Mouse (Mus musculus): ENCODE results near the gene Anapc13. TPM values are rescaled to one million over a fixed set of nuclear protein-coding genes. Genes with fewer than 3 reads are reported as not detected.

The Anapc13 gene
- polyA plus RNA-seq, 2 experiments = 89.7 to 99.9 TPM

- no peaks in the 10 kb centered on the region for H3K9me3 ChIP-seq (ENCODE audit: control insufficient read depth, low read length)
- H3K36me3 ChIP-seq (replicated peaks; ENCODE audit: control insufficient read depth, insufficient read depth, low read depth) = no peaks in the 10 kb centered on the region
- H3K4me3 ChIP-seq (ENCODE audit: insufficient read depth in 1 of 2, low read depth in 2 of 2, low read length in 2 of 2) = peak overlapping the region; percentile 79 to 99
- no peaks in the 10 kb centered on the region for H3K27me3 ChIP-seq (ENCODE audit: control insufficient read depth, insufficient read depth, low read length)
- 75% methylated on average over 7 of the region's 7 CpGs for WGBS (ENCODE audit: insufficient replicate concordance)
- DNase-seq (ENCODE audit: low read depth in 3 of 3, low spot score in 3 of 3) (no peak), ATAC-seq (ENCODE audit: insufficient read depth) (no peak)
- H3K4me1 ChIP-seq (replicated peaks; ENCODE audit: control insufficient read depth in 2 of 2, insufficient read depth in 2 of 2, low read length in 1 of 2) = peaks cover 12 to 30% of the 10 kb centered on the region in 2 experiments
- no peak overlapping the region for H3K27ac ChIP-seq
- peak overlapping the region; percentile 69 for H3K4me2 ChIP-seq (ENCODE audit: low read depth)
- peak overlapping the region; percentile 72 for H3K9ac ChIP-seq (replicated peaks)
- TF ChIP-seq EP300 (IDR thresholded peaks at IDR 0.05; ENCODE audit: low read depth) (no peak), CTCF (IDR thresholded peaks at IDR 0.05; ENCODE audit: low read depth) (no peak)
Measured at GRCm38 (mm10) chr9:102627442-102627841, 1.3 kb downstream of the Anapc13 start.

- ATAC-seq (ENCODE audit: insufficient read depth) (no peak), DNase-seq (ENCODE audit: low read depth in 3 of 3, low spot score in 3 of 3) (no peak)
- H3K27ac ChIP-seq = no peak overlapping the region
- no peak overlapping the region for H3K4me3 ChIP-seq (ENCODE audit: insufficient read depth in 1 of 2, low read depth in 2 of 2, low read length in 2 of 2)
- H3K36me3 ChIP-seq (replicated peaks; ENCODE audit: control insufficient read depth, insufficient read depth, low read depth) = no peaks in the 10 kb centered on the region
- no peak overlapping the region for H3K9ac ChIP-seq (replicated peaks)
- no peaks in the 10 kb centered on the region for H3K27me3 ChIP-seq (ENCODE audit: control insufficient read depth, insufficient read depth, low read length)
- TF ChIP-seq CTCF (IDR thresholded peaks at IDR 0.05; ENCODE audit: low read depth) = no peak
- TF ChIP-seq EP300 (IDR thresholded peaks at IDR 0.05; ENCODE audit: low read depth) = no peak
- H3K4me2 ChIP-seq (ENCODE audit: low read depth) = no peak overlapping the region
- 41% methylated on average over 7 of the region's 7 CpGs for WGBS (ENCODE audit: insufficient replicate concordance)
- H3K4me1 ChIP-seq (replicated peaks; ENCODE audit: control insufficient read depth in 2 of 2, insufficient read depth in 2 of 2, low read length in 1 of 2) = peaks cover 12 to 22% of the 10 kb centered on the region in 2 experiments
- H3K9me3 ChIP-seq (ENCODE audit: control insufficient read depth, low read length) = no peaks in the 10 kb centered on the region
Measured at GRCm38 (mm10) chr9:102629052-102629451, 3.0 kb downstream of the Anapc13 start.

GRCm38 (mm10) chr9:102631589-102632147 lies 5.6 kb downstream of the Anapc13 start:
- ATAC-seq (ENCODE audit: insufficient read depth) = no peak
- 32% methylated on average over 2 of the region's 2 CpGs for WGBS (ENCODE audit: insufficient replicate concordance)
- Histone ChIP-seq H3K27ac (no peak overlapping the region), H3K36me3 (replicated peaks; ENCODE audit: control insufficient read depth, insufficient read depth, low read depth) (no peaks in the 10 kb centered on the region), H3K4me2 (ENCODE audit: low read depth) (no peak overlapping the region), H3K27me3 (ENCODE audit: control insufficient read depth, insufficient read depth, low read length) (no peaks in the 10 kb centered on the region), H3K9ac (replicated peaks) (no peak overlapping the region), H3K9me3 (ENCODE audit: control insufficient read depth, low read length) (no peaks in the 10 kb centered on the region), H3K4me3 (ENCODE audit: insufficient read depth in 1 of 2, low read depth in 2 of 2, low read length in 2 of 2) (no peak overlapping the region), H3K4me1 (replicated peaks; ENCODE audit: control insufficient read depth in 2 of 2, insufficient read depth in 2 of 2, low read length in 1 of 2) (peaks cover 8 to 15% of the 10 kb centered on the region in 2 experiments)
- no peak for DNase-seq (ENCODE audit: low read depth in 3 of 3, low spot score in 3 of 3)
- TF ChIP-seq EP300 (IDR thresholded peaks at IDR 0.05; ENCODE audit: low read depth) (no peak), CTCF (IDR thresholded peaks at IDR 0.05; ENCODE audit: low read depth) (no peak)

- Histone ChIP-seq H3K36me3 (replicated peaks; ENCODE audit: control insufficient read depth, insufficient read depth, low read depth) (no peaks in the 10 kb centered on the region), H3K4me3 (ENCODE audit: insufficient read depth in 1 of 2, low read depth in 2 of 2, low read length in 2 of 2) (no peak overlapping the region), H3K27ac (no peak overlapping the region), H3K27me3 (ENCODE audit: control insufficient read depth, insufficient read depth, low read length) (no peaks in the 10 kb centered on the region), H3K9me3 (ENCODE audit: control insufficient read depth, low read length) (no peaks in the 10 kb centered on the region), H3K9ac (replicated peaks) (no peak overlapping the region), H3K4me2 (ENCODE audit: low read depth) (no peak overlapping the region), H3K4me1 (replicated peaks; ENCODE audit: control insufficient read depth in 2 of 2, insufficient read depth in 2 of 2, low read length in 1 of 2) (peaks cover 8 to 11% of the 10 kb centered on the region in 2 experiments)
- DNase-seq (ENCODE audit: low read depth in 3 of 3, low spot score in 3 of 3) (no peak), ATAC-seq (ENCODE audit: insufficient read depth) (no peak)
- no peak for TF ChIP-seq EP300 (IDR thresholded peaks at IDR 0.05; ENCODE audit: low read depth)
- WGBS (ENCODE audit: insufficient replicate concordance) = 82% methylated on average over 4 of the region's 4 CpGs
Measured at GRCm38 (mm10) chr9:102632173-102632572, 6.1 kb downstream of the Anapc13 start.

- Histone ChIP-seq H3K9ac (replicated peaks) (no peak overlapping the region), H3K4me1 (replicated peaks; ENCODE audit: control insufficient read depth in 2 of 2, insufficient read depth in 2 of 2, low read length in 1 of 2) (peaks cover 2% of the 10 kb centered on the region in 2 experiments; a peak in 3 of 4 replicates), H3K9me3 (ENCODE audit: control insufficient read depth, low read length) (no peaks in the 10 kb centered on the region), H3K4me2 (ENCODE audit: low read depth) (no peak overlapping the region), H3K4me3 (ENCODE audit: insufficient read depth in 1 of 2, low read depth in 2 of 2, low read length in 2 of 2) (no peak overlapping the region), H3K27ac (no peak overlapping the region), H3K27me3 (ENCODE audit: control insufficient read depth, insufficient read depth, low read length) (no peaks in the 10 kb centered on the region), H3K36me3 (replicated peaks; ENCODE audit: control insufficient read depth, insufficient read depth, low read depth) (no peaks in the 10 kb centered on the region)
- peak; percentile 55; the same call in 1 of the 2 replicates for ATAC-seq (ENCODE audit: insufficient read depth)
- 48% methylated on average over 1 of the region's 1 CpGs for WGBS (ENCODE audit: insufficient replicate concordance)
- TF ChIP-seq EP300 (IDR thresholded peaks at IDR 0.05; ENCODE audit: low read depth) (no peak), CTCF (IDR thresholded peaks at IDR 0.05; ENCODE audit: low read depth) (peak; percentile 81)
- peak; percentile 53 to 57 (median 55) for DNase-seq (ENCODE audit: low read depth in 3 of 3, low spot score in 3 of 3)
Measured at GRCm38 (mm10) chr9:102632923-102633537, 6.9 kb downstream of the Anapc13 start.
